Mouse (Mus musculus) bone marrow macrophage, adult 2 months (primary cell): ENCODE measurements around the gene Chst8. TPM values are rescaled to one million over a fixed set of nuclear protein-coding genes. Genes with fewer than 3 reads are reported as not detected.

Experiments used
- H3K27ac ChIP-seq: 2 replicates; pipeline ENCODE4 v1.5.1; 2012; ENCODE audit warnings: low read depth, low read length; ENCODE audit not compliant: insufficient read depth
- H3K4me1 ChIP-seq: 2 replicates; pipeline ENCODE4 v1.6.1; 2012; ENCODE audit warnings: low read length; ENCODE audit not compliant: control insufficient read depth, insufficient read depth
- H3K4me3 ChIP-seq: 2 replicates; pipeline ENCODE4 v1.5.1; 2012; ENCODE audit warnings: mild to moderate bottlenecking, low read length, moderate library complexity; ENCODE audit not compliant: insufficient read depth
- CTCF ChIP-seq: IDR thresholded peaks from 2 replicates; pipeline ENCODE4 v1.5.1; 2012; ENCODE audit warnings: low read depth, mild to moderate bottlenecking, low read length, moderate library complexity
- POLR2A ChIP-seq: IDR thresholded peaks from 2 replicates; pipeline ENCODE4 v1.6.1; 2012; ENCODE audit warnings: mild to moderate bottlenecking, low read depth, low read length, borderline replicate concordance
- polyA plus RNA-seq: library from polyadenylated mRNA; stranded (reverse); fragments of >200 nt; gene quantifications from 2 replicates; pipeline ENCODE4 v1.2.4, GENCODE M21; 2012; ENCODE audit not compliant: missing spikeins, insufficient read depth, insufficient read length

Chst8 gene
- polyA plus RNA-seq, 1 experiment: not detected

GRCm38 (mm10) chr7:34644591-34644990 lies 167.9 kb downstream of the Chst8 start:
- TF ChIP-seq POLR2A (no peak), CTCF (no peak)
- no peaks in the 10 kb centered on the region for H3K4me1 ChIP-seq

GRCm38 (mm10) chr7:34643329-34643728 lies 169.2 kb downstream of the Chst8 start:
- no peak overlapping the region for H3K4me3 ChIP-seq
- no peaks in the 10 kb centered on the region for H3K4me1 ChIP-seq
- TF ChIP-seq CTCF (no peak), POLR2A (no peak)
- H3K27ac ChIP-seq: no peak overlapping the region

More at GRCm38 (mm10) chr7:34644591-34644990, 167.9 kb downstream of the Chst8 start:
- no peak overlapping the region for H3K4me3 ChIP-seq
- no peak overlapping the region for H3K27ac ChIP-seq

- Histone ChIP-seq H3K27ac (no peak overlapping the region), H3K4me3 (no peak overlapping the region), H3K4me1 (no peaks in the 10 kb centered on the region)
- TF ChIP-seq CTCF: no peak
- TF ChIP-seq POLR2A: no peak
These were observed 170.5 kb downstream of the Chst8 start for GRCm38 (mm10) chr7:34641968-34642367.

- TF ChIP-seq CTCF: no peak
- TF ChIP-seq POLR2A: no peak
- H3K27ac ChIP-seq: no peak overlapping the region
- H3K4me1 ChIP-seq: no peaks in the 10 kb centered on the region
- H3K4me3 ChIP-seq: no peak overlapping the region
These were observed 172.7 kb downstream of the Chst8 start for GRCm38 (mm10) chr7:34639798-34640197.

GRCm38 (mm10) chr7:34636661-34637060 lies 175.8 kb downstream of the Chst8 start:
- Histone ChIP-seq H3K27ac (no peak overlapping the region), H3K4me1 (no peaks in the 10 kb centered on the region), H3K4me3 (no peak overlapping the region)
- no peak for TF ChIP-seq CTCF

GRCm38 (mm10) chr7:34632966-34633742 lies 179.4 kb downstream of the Chst8 start:
- TF ChIP-seq POLR2A: no peak
- TF ChIP-seq CTCF: no peak
- H3K27ac ChIP-seq: no peak overlapping the region
- no peak overlapping the region for H3K4me3 ChIP-seq
- no peaks in the 10 kb centered on the region for H3K4me1 ChIP-seq

GRCm38 (mm10) chr7:34630211-34631085 lies 182.1 kb downstream of the Chst8 start:
- H3K27ac ChIP-seq: no peak overlapping the region
- H3K4me3 ChIP-seq: no peak overlapping the region
- H3K4me1 ChIP-seq: no peaks in the 10 kb centered on the region
- TF ChIP-seq POLR2A (no peak), CTCF (no peak)

GRCm38 (mm10) chr7:34629702-34630210 lies 182.8 kb downstream of the Chst8 start:
- Histone ChIP-seq H3K4me3 (no peak overlapping the region), H3K27ac (no peak overlapping the region), H3K4me1 (no peaks in the 10 kb centered on the region)
- TF ChIP-seq CTCF (no peak), POLR2A (no peak)

Other genes starting within 250 kb of the Chst8 start
- not detected in 2 replicates for gene Kctd15, start 156.0 kb downstream of the Chst8 start, polyA plus RNA-seq
- gene Pepd, start 99.7 kb upstream of the Chst8 start, polyA plus RNA-seq: 59.6 and 73.4 TPM in 2 replicates
- 42.6 and 43.2 TPM in 2 replicates for gene Cebpg, start 243.9 kb upstream of the Chst8 start, polyA plus RNA-seq